ENCODE assay signal across 25 mouse cellular contexts in the genomic region with DNA sequence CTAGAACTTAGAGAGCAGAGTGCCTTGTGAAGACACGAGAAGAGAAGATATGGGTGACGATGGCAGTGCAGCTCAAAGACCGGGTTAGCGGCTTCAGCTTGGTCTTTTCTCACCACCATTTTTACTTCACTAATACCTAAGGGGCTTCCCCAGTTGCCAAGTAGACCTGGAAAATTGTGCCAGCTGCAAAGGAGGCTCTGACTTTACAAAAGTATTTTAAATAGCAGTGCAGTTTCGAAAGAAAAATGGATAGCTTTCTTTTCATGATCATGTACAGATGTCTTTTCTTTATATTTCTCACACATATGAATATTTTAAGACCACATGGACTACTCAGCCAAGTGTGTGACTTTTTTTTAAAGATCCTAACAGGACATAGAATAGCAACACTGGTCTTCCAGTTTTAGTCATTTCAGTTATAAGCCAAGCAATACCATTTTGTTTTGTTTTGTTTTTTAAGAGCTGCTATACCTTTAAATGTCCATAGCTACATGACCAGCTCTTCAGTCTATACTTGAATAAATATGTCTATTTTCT. TPM values are rescaled to one million over a fixed set of nuclear protein-coding genes. Genes with fewer than 3 reads are reported as not detected.
A peak's percentile ranks its signal among the peaks of the same experiment; 100 is the strongest.
DNase-seq lines count a peak whose midpoint lies in the region; ATAC-seq and TF ChIP-seq lines count a peak whose summit lies in the region.
"Had no signal": no experiment of that assay in that cellular context is flagged by ENCODE, and none has a peak within 500 bp of the region (broad histone marks: within the 10 kb centered on the region; RNA-seq: fewer than 3 reads in every experiment).

No protein-coding gene starts in this region.

- TF ChIP-seq EP300 in CH12.LX (IDR thresholded peaks at IDR 0.05; ENCODE audit: low read length), result peak; percentile 83

- no peak overlapping the region for H3K9ac ChIP-seq in CH12.LX (ENCODE audit: insufficient read depth, low read depth)
- H3K9ac ChIP-seq: embryonic facial prominence, embryonic 13.5 days; embryonic facial prominence, embryonic 15.5 days; forebrain, embryonic 12.5 days had no signal

- TF ChIP-seq POLR2A in CH12.LX (IDR thresholded peaks at IDR 0.05; ENCODE audit: low read depth, low read length), result no peak
- no peak for TF ChIP-seq POLR2A in cortical plate, adult 2 months (IDR thresholded peaks at IDR 0.05; ENCODE audit: extremely low read depth, insufficient read depth, low read length)

- no peak overlapping the region for H3K27ac ChIP-seq in CH12.LX (ENCODE audit: insufficient read depth, low read depth)
- 0 out of 2 replicates have a peak overlapping the region, but pooled peaks have one; percentile 22 for H3K27ac ChIP-seq in cortical plate, adult 2 months (ENCODE audit: insufficient read depth, low read length)
- H3K27ac ChIP-seq: embryonic facial prominence, embryonic 13.5 days; embryonic facial prominence, embryonic 15.5 days; forebrain, embryonic 10.5 days; forebrain, embryonic 12.5 days had no signal

- H3K79me2 ChIP-seq in CH12.LX (replicated peaks; ENCODE audit: control insufficient read depth, extremely low read depth, insufficient read depth, poor library complexity, severe bottlenecking), result no peaks in the 10 kb centered on the region

- ATAC-seq in frontal cortex, adult (ENCODE audit: low TSS enrichment), result peak; percentile 71
- ATAC-seq: CD4-positive, CD25-positive, alpha-beta regulatory T cell, adult 4 months; forebrain, embryonic 14.5 days; forebrain, embryonic 16.5 days had no signal

- H3K9me3 ChIP-seq in CH12.LX (replicated peaks; ENCODE audit: low read length), result no peaks in the 10 kb centered on the region
- H3K9me3 ChIP-seq: embryonic facial prominence, embryonic 13.5 days; embryonic facial prominence, embryonic 15.5 days; forebrain, embryonic 10.5 days; forebrain, embryonic 12.5 days had no signal

- TF ChIP-seq CTCF in CH12.LX (conservative IDR thresholded peaks at IDR 0.05 in 1 of 2, IDR thresholded peaks at IDR 0.05 in 1 of 2; ENCODE audit: low read depth in 2 of 2, low read length in 2 of 2), result no peak
- TF ChIP-seq CTCF in cortical plate, adult 2 months (IDR thresholded peaks at IDR 0.05; ENCODE audit: extremely low read depth, insufficient read depth, low read length), result no peak

- no peaks in the 10 kb centered on the region for H3K27me3 ChIP-seq in CH12.LX (replicated peaks)
- H3K27me3 ChIP-seq: embryonic facial prominence, embryonic 13.5 days; embryonic facial prominence, embryonic 15.5 days; forebrain, embryonic 12.5 days had no signal

- TF ChIP-seq RAD21 in CH12.LX (IDR thresholded peaks at IDR 0.05; ENCODE audit: low read depth, low read length), result no peak

- H3K4me3 ChIP-seq in CH12.LX (replicated peaks in 1 of 3; ENCODE audit: low read depth in 2 of 3, low read length in 2 of 3, poor library complexity in 1 of 3), result no peak overlapping the region
- H3K4me3 ChIP-seq in cortical plate, adult 2 months (ENCODE audit: insufficient read depth, low read length), result no peak overlapping the region
- H3K4me3 ChIP-seq: embryonic facial prominence, embryonic 13.5 days; embryonic facial prominence, embryonic 15.5 days; erythroblast, embryonic 14.5 days; forebrain, embryonic 10.5 days; forebrain, embryonic 12.5 days had no signal

- H3K4me1 ChIP-seq in CH12.LX (ENCODE audit: control insufficient read depth in 1 of 2, insufficient read depth in 2 of 2), result peaks cover 17 to 51% of the 10 kb centered on the region in 2 experiments
- H3K4me1 ChIP-seq in cortical plate, adult 2 months (ENCODE audit: control insufficient read depth, insufficient read depth, low read length), result no peaks in the 10 kb centered on the region
- H3K4me1 ChIP-seq: embryonic facial prominence, embryonic 13.5 days; embryonic facial prominence, embryonic 15.5 days had no signal

- H3K4me2 ChIP-seq in CH12.LX (ENCODE audit: insufficient read depth, low read depth, poor library complexity, severe bottlenecking), result peak overlapping the region; percentile 25
- H3K4me2 ChIP-seq: embryonic facial prominence, embryonic 13.5 days; embryonic facial prominence, embryonic 15.5 days; forebrain, embryonic 12.5 days had no signal

- in situ Hi-C loops in CH12.LX (cut with MboI; ENCODE audit: low pct_ligation_motif_present, low pct_unique_long_range_greater_than_20kb, low sequenced_read_pairs), result no loop called here

- dilution Hi-C loops in CH12.LX (cut with MboI; ENCODE audit: extremely low pct_ligation_motif_present, extremely low pct_unique_long_range_greater_than_20kb, low sequenced_read_pairs), result no loop called here

- DNase-seq in frontal cortex, adult 2 months (ENCODE audit: extremely low spot score in 1 of 2, low spot score in 1 of 2), result no peak
- peak; percentile 48 for DNase-seq in CH12.LX (ENCODE audit: extremely low read depth)
- no peak for DNase-seq in urinary bladder, postnatal 4 days (ENCODE audit: low spot score in 2 of 2)
- DNase-seq: adrenal gland, adult 2 months; adrenal gland, postnatal 10 days; adrenal gland, postnatal 25 days; B cell, adult 2 months; cerebellum, adult 11-12 months; cerebellum, adult 2 months; cerebellum, adult 9-10 months; cerebellum, postnatal 10 days; cerebellum, postnatal 25 days; embryo, embryonic 11 days had no signal

- H3K36me3 ChIP-seq in CH12.LX (replicated peaks in 1 of 2; ENCODE audit: control insufficient read depth in 1 of 2, insufficient read depth in 1 of 2, low read length in 1 of 2), result no peaks in the 10 kb centered on the region
- H3K36me3 ChIP-seq: embryonic facial prominence, embryonic 13.5 days; embryonic facial prominence, embryonic 15.5 days; forebrain, embryonic 10.5 days; forebrain, embryonic 12.5 days had no signal

TF ChIP-seq in CH12.LX, 34 proteins besides CTCF, POLR2A, EP300 and RAD21:
- TF ChIP-seq E2F4 (IDR thresholded peaks at IDR 0.05; ENCODE audit: insufficient replicate concordance, low read depth, low read length), result no peak
- TF ChIP-seq SMC3 (IDR thresholded peaks at IDR 0.05; ENCODE audit: low read depth, low read length), result no peak
- TF ChIP-seq JUND (conservative IDR thresholded peaks at IDR 0.05; ENCODE audit: low read depth, low read length), result no peak
- TF ChIP-seq NRF1 (IDR thresholded peaks at IDR 0.05; ENCODE audit: low read depth, low read length), result no peak
- TF ChIP-seq MYC (IDR thresholded peaks at IDR 0.05; ENCODE audit: low read depth, low read length), result peak; percentile 39; the same call in 1 of the 2 replicates
- TF ChIP-seq PAX5 (IDR thresholded peaks at IDR 0.05; ENCODE audit: low read length), result no peak
- TF ChIP-seq RCOR1 (conservative IDR thresholded peaks at IDR 0.05; ENCODE audit: low read depth, low read length), result no peak
- no peak for TF ChIP-seq MAFK (IDR thresholded peaks at IDR 0.05; ENCODE audit: insufficient replicate concordance, low read length)
- no peak for TF ChIP-seq NELFE (IDR thresholded peaks at IDR 0.05; ENCODE audit: low read depth, low read length)
- TF ChIP-seq ZKSCAN1 (IDR thresholded peaks at IDR 0.05; ENCODE audit: borderline replicate concordance, low read depth, low read length), result no peak
- 0 out of 2 replicates have a peak, but pooled peaks have one; percentile 36 for TF ChIP-seq ETS1 (conservative IDR thresholded peaks at IDR 0.05; ENCODE audit: low read depth, low read length)
- no peak for TF ChIP-seq JUN (IDR thresholded peaks at IDR 0.05; ENCODE audit: insufficient read depth, low read depth, low read length)
- TF ChIP-seq TCF12 (IDR thresholded peaks at IDR 0.05; ENCODE audit: low read depth, low read length), result peak; percentile 55; the same call in 1 of the 2 replicates
- TF ChIP-seq GABPA (IDR thresholded peaks at IDR 0.05; ENCODE audit: insufficient replicate concordance, low read depth, low read length), result no peak
- TF ChIP-seq BHLHE40 (IDR thresholded peaks at IDR 0.05; ENCODE audit: low read depth, low read length), result 0 out of 2 replicates have a peak, but pooled peaks have one; percentile 29
- no peak for TF ChIP-seq USF2 (conservative IDR thresholded peaks at IDR 0.05; ENCODE audit: low read depth, low read length)
- no peak for TF ChIP-seq MEF2A (IDR thresholded peaks at IDR 0.05; ENCODE audit: borderline replicate concordance, low read depth, low read length)
- no peak for TF ChIP-seq POLR2AphosphoS2 (IDR thresholded peaks at IDR 0.05; ENCODE audit: low read depth, low read length)
- no peak for TF ChIP-seq TBP (conservative IDR thresholded peaks at IDR 0.05; ENCODE audit: low read depth, low read length)
- no peak for TF ChIP-seq UBTF (IDR thresholded peaks at IDR 0.05; ENCODE audit: low read depth, low read length)
- TF ChIP-seq ZNF384 (IDR thresholded peaks at IDR 0.05; ENCODE audit: low read depth, low read length), result peak; percentile 65; the same call in 1 of the 2 replicates
- no peak for TF ChIP-seq KAT2A (IDR thresholded peaks at IDR 0.05; ENCODE audit: insufficient replicate concordance, low read length)
- TF ChIP-seq MAX (IDR thresholded peaks at IDR 0.05; ENCODE audit: low read length), result 0 out of 2 replicates have a peak, but pooled peaks have one; percentile 3
- TF ChIP-seq IRF4 (IDR thresholded peaks at IDR 0.05; ENCODE audit: low read depth, low read length), result no peak

RNA-seq across cellular contexts. Expression of a gene that starts 49.0 kb away (rescaled TPM):
- polyA plus RNA-seq in frontal cortex, adult 2 months (2012; rRNA removed), result 2.8 and 3.1 TPM in 2 replicates
- 0.04 and 0.17 TPM in 2 replicates for total RNA-seq in CH12.LX (2012; rRNA removed)
- total RNA-seq in CH12.LX (2014; rRNA removed), result 0.04 and 0.63 TPM in 2 replicates
- polyA plus RNA-seq in CH12.LX (2012; ENCODE audit: insufficient read length, low read depth), result 0.30 and 0.46 TPM in 2 replicates
- polyA plus RNA-seq in cortical plate, adult 2 months (2012; rRNA removed), result 2.9 and 3.5 TPM in 2 replicates
- total RNA-seq: MEL had no signal
- polyA plus RNA-seq: erythroblast, embryonic 14.5 days had no signal

RNA-seq across cellular contexts. Expression of a gene that starts 57.2 kb away (rescaled TPM):
- 0.71 and 1.5 TPM in 2 replicates for polyA plus RNA-seq in frontal cortex, adult 2 months (2012; rRNA removed)
- 0.72 and 2.2 TPM in 2 replicates for total RNA-seq in CH12.LX (2012; rRNA removed)
- total RNA-seq in CH12.LX (2014; rRNA removed), result 7.8 and 10.5 TPM in 2 replicates
- polyA plus RNA-seq in CH12.LX (2012; ENCODE audit: insufficient read length, low read depth), result 7.9 and 8.6 TPM in 2 replicates
- 0.53 and 0.75 TPM in 2 replicates for polyA plus RNA-seq in cortical plate, adult 2 months (2012; rRNA removed)
- polyA plus RNA-seq: embryonic facial prominence, embryonic 11.5 days; erythroblast, embryonic 14.5 days; forebrain, embryonic 14.5 days; forebrain, embryonic 16.5 days had no signal
